ENCODE assay signal across 24 mouse cellular contexts in the genomic region with DNA sequence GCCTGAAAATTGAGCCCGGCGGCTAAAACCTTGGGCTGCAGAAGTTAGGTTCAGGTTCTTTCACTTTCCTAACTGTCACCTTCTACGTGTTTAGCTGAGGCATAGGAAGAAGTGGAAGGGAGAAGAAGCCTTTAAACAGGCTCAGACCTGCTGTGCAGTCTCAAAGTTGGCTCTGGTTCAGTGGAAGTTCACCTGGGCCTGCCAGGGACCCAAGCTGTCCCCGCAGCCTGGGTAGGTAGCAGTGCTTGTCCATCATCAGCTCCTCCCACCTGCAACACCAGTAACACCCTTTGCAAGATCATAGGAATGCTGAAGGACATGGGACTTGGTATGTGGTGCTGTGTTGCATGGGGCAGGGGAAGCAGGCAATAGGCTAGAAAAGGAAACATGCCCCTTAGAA. TPM values are rescaled to one million over a fixed set of nuclear protein-coding genes. Genes with fewer than 3 reads are reported as not detected.
DNase-seq lines count a peak whose midpoint lies in the region; ATAC-seq lines count a peak whose summit lies in the region.
"Had no signal": no experiment of that assay in that cellular context is flagged by ENCODE, and none has a peak within 500 bp of the region (broad histone marks: within the 10 kb centered on the region; RNA-seq: fewer than 3 reads in every experiment).

No protein-coding gene starts in this region.

- H3K4me2 ChIP-seq in hindbrain, embryonic 11.5 days (replicated peaks; ENCODE audit: low read depth, low read length), result no peak overlapping the region
- H3K4me2 ChIP-seq in hindbrain, embryonic 16.5 days (ENCODE audit: low read length), result no peak overlapping the region
- no peak overlapping the region for H3K4me2 ChIP-seq in midbrain, embryonic 12.5 days (replicated peaks)
- no peak overlapping the region for H3K4me2 ChIP-seq in midbrain, embryonic 16.5 days (ENCODE audit: low read length)
- H3K4me2 ChIP-seq: forebrain, embryonic 15.5 days; heart, embryonic 13.5 days; hindbrain, embryonic 13.5 days; limb, embryonic 13.5 days; liver, embryonic 12.5 days had no signal

- no peaks in the 10 kb centered on the region for H3K27me3 ChIP-seq in hindbrain, embryonic 11.5 days (ENCODE audit: control insufficient read depth, insufficient read depth, low read length)
- H3K27me3 ChIP-seq in hindbrain, embryonic 16.5 days (replicated peaks; ENCODE audit: control insufficient read depth, insufficient read depth, low read length), result no peaks in the 10 kb centered on the region
- H3K27me3 ChIP-seq in midbrain, embryonic 12.5 days, result no peaks in the 10 kb centered on the region
- no peaks in the 10 kb centered on the region for H3K27me3 ChIP-seq in midbrain, embryonic 16.5 days (ENCODE audit: control insufficient read depth, insufficient read depth, low read depth, low read length)
- H3K27me3 ChIP-seq: forebrain, embryonic 15.5 days; heart, embryonic 13.5 days; hindbrain, embryonic 13.5 days; limb, embryonic 13.5 days; liver, embryonic 12.5 days had no signal

- H3K36me3 ChIP-seq in hindbrain, embryonic 11.5 days (ENCODE audit: control insufficient read depth, insufficient read depth, low read length), result no peaks in the 10 kb centered on the region
- no peaks in the 10 kb centered on the region for H3K36me3 ChIP-seq in hindbrain, embryonic 16.5 days (ENCODE audit: control insufficient read depth, insufficient read depth, low read length)
- H3K36me3 ChIP-seq in midbrain, embryonic 12.5 days, result 0 out of 2 replicates have a peak, but pooled peaks cover 4% of the 10 kb centered on the region
- H3K36me3 ChIP-seq in midbrain, embryonic 16.5 days (ENCODE audit: control insufficient read depth, insufficient read depth, low read length), result 0 out of 2 replicates have a peak, but pooled peaks cover 4% of the 10 kb centered on the region
- H3K36me3 ChIP-seq: heart, embryonic 13.5 days; hindbrain, embryonic 13.5 days; limb, embryonic 13.5 days; liver, embryonic 12.5 days had no signal

- 73% methylated on average over 4 of the region's 4 CpGs for WGBS in hindbrain, embryonic 11.5 days
- 78% methylated on average over 4 of the region's 4 CpGs for WGBS in hindbrain, embryonic 16.5 days
- 88% methylated on average over 4 of the region's 4 CpGs for WGBS in midbrain, embryonic 12.5 days
- WGBS in midbrain, embryonic 16.5 days, result 90% methylated on average over 4 of the region's 4 CpGs

- peaks cover 3% of the 10 kb centered on the region; the same call in 1 of the 2 replicates for H3K4me1 ChIP-seq in hindbrain, embryonic 11.5 days (replicated peaks; ENCODE audit: control insufficient read depth, insufficient read depth, low read length)
- peaks cover 8% of the 10 kb centered on the region for H3K4me1 ChIP-seq in hindbrain, embryonic 16.5 days (ENCODE audit: control insufficient read depth, insufficient read depth, low read depth, low read length)
- peaks cover 7% of the 10 kb centered on the region for H3K4me1 ChIP-seq in midbrain, embryonic 12.5 days
- peaks cover 7% of the 10 kb centered on the region; the same call in 1 of the 2 replicates for H3K4me1 ChIP-seq in midbrain, embryonic 16.5 days (ENCODE audit: control insufficient read depth, insufficient read depth, low read length)
- H3K4me1 ChIP-seq: forebrain, embryonic 15.5 days; heart, embryonic 13.5 days; limb, embryonic 13.5 days; liver, embryonic 12.5 days had no signal

- DNase-seq in hindbrain, embryonic 11.5 days (ENCODE audit: low spot score), result no peak
- DNase-seq in cerebellum, adult 18-20 months, result peak; percentile 56 to 66
- peak; percentile 31 to 41 for DNase-seq in cerebellum, postnatal 36 days
- no peak for DNase-seq in heart, adult 9 months (ENCODE audit: low spot score in 2 of 2)
- DNase-seq: adrenal gland, postnatal 36 days; gastrocnemius, postnatal 14 days; heart, postnatal 14 days; kidney, adult 2 months; kidney, postnatal 14 days; layer of hippocampus, postnatal 36 days; lung, adult 18-20 months; lung, postnatal 10 days; right cerebral cortex, postnatal 14 days; spleen, adult 18-20 months; thymus, postnatal 14 days had no signal

- no peak overlapping the region for H3K9ac ChIP-seq in hindbrain, embryonic 11.5 days (ENCODE audit: low read depth, low read length)
- H3K9ac ChIP-seq in hindbrain, embryonic 16.5 days (ENCODE audit: low read depth, low read length), result no peak overlapping the region
- no peak overlapping the region for H3K9ac ChIP-seq in midbrain, embryonic 12.5 days (replicated peaks)
- no peak overlapping the region for H3K9ac ChIP-seq in midbrain, embryonic 16.5 days (ENCODE audit: low read depth, low read length)
- H3K9ac ChIP-seq: forebrain, embryonic 15.5 days; heart, embryonic 13.5 days; hindbrain, embryonic 13.5 days; limb, embryonic 13.5 days; liver, embryonic 12.5 days had no signal

- no peak overlapping the region for H3K4me3 ChIP-seq in hindbrain, embryonic 11.5 days (ENCODE audit: low read depth, low read length)
- no peak overlapping the region for H3K4me3 ChIP-seq in hindbrain, embryonic 16.5 days (ENCODE audit: low read length)
- no peak overlapping the region for H3K4me3 ChIP-seq in midbrain, embryonic 12.5 days
- H3K4me3 ChIP-seq in midbrain, embryonic 16.5 days (ENCODE audit: low read depth, low read length), result no peak overlapping the region
- H3K4me3 ChIP-seq: forebrain, embryonic 15.5 days; heart, embryonic 13.5 days; hindbrain, embryonic 13.5 days; limb, embryonic 13.5 days; liver, embryonic 12.5 days had no signal

- ATAC-seq in hindbrain, embryonic 11.5 days (ENCODE audit: low FRiP score), result no peak
- no peak for ATAC-seq in hindbrain, embryonic 16.5 days
- no peak for ATAC-seq in midbrain, embryonic 12.5 days (ENCODE audit: low FRiP score, low read depth)
- ATAC-seq in midbrain, embryonic 16.5 days, result no peak
- ATAC-seq: CD4-positive, CD25-positive, alpha-beta regulatory T cell, adult 4 months; forebrain, embryonic 15.5 days; liver, embryonic 12.5 days had no signal

- no peaks in the 10 kb centered on the region for H3K9me3 ChIP-seq in hindbrain, embryonic 11.5 days (ENCODE audit: control insufficient read depth, low read length)
- H3K9me3 ChIP-seq in hindbrain, embryonic 16.5 days (ENCODE audit: control insufficient read depth, low read length), result no peaks in the 10 kb centered on the region
- H3K9me3 ChIP-seq in midbrain, embryonic 12.5 days, result no peaks in the 10 kb centered on the region
- no peaks in the 10 kb centered on the region for H3K9me3 ChIP-seq in midbrain, embryonic 16.5 days (replicated peaks; ENCODE audit: control insufficient read depth, low read length, poor library complexity, severe bottlenecking)
- H3K9me3 ChIP-seq: forebrain, embryonic 15.5 days; heart, embryonic 13.5 days; hindbrain, embryonic 13.5 days; limb, embryonic 13.5 days; liver, embryonic 12.5 days had no signal

- peak overlapping the region; percentile 12; the same call in 1 of the 2 replicates for H3K27ac ChIP-seq in hindbrain, embryonic 11.5 days (ENCODE audit: low read depth, low read length)
- H3K27ac ChIP-seq in hindbrain, embryonic 16.5 days (ENCODE audit: low read depth, low read length), result no peak overlapping the region
- peak overlapping the region; percentile 31; the same call in 1 of the 2 replicates for H3K27ac ChIP-seq in midbrain, embryonic 12.5 days (replicated peaks)
- no peak overlapping the region for H3K27ac ChIP-seq in midbrain, embryonic 16.5 days (ENCODE audit: low read length)
- H3K27ac ChIP-seq: forebrain, embryonic 15.5 days; heart, embryonic 13.5 days; hindbrain, embryonic 13.5 days; limb, embryonic 13.5 days; liver, embryonic 12.5 days had no signal

RNA-seq across cellular contexts. Expression of a gene that starts 17.6 kb away (rescaled TPM):
- 67.0 and 76.6 TPM in 2 replicates for polyA plus RNA-seq in hindbrain, embryonic 11.5 days (2014; fragmentation: Nextera tagmentation; extraction: Ambion mirVana)
- polyA plus RNA-seq in hindbrain, embryonic 16.5 days (2015; fragmentation: Nextera tagmentation; extraction: Ambion mirVana), result 173 and 186 TPM in 2 replicates
- 120 and 125 TPM in 2 replicates for polyA plus RNA-seq in midbrain, embryonic 12.5 days (2016; fragmentation: Nextera tagmentation; extraction: Ambion mirVana)
- 204 and 208 TPM in 2 replicates for polyA plus RNA-seq in midbrain, embryonic 16.5 days (2015; fragmentation: Nextera tagmentation; extraction: Ambion mirVana)
- polyA plus RNA-seq: CD4-positive, CD25-positive, alpha-beta regulatory T cell, adult 4 months had no signal

Comparison
In these comparisons a context has a peak if more than half of its experiments do, and no peak if none do; other contexts are left out.
1. H3K27ac ChIP-seq: peak in hindbrain, embryonic 11.5 days (single experiment) and midbrain, embryonic 12.5 days (single experiment); none in hindbrain, embryonic 16.5 days (single experiment) and midbrain, embryonic 16.5 days (single experiment).
2. DNase-seq: peak in cerebellum, adult 18-20 months (2 of 2) and cerebellum, postnatal 36 days (2 of 2); none in hindbrain, embryonic 11.5 days (single experiment) and heart, adult 9 months (0 of 2).